Mouse (Mus musculus) E14TG2a.4 (cell line): Measurements from ENCODE around the gene Gm4491.

Experiments used
- H3K27me3 ChIP-seq: 2 replicates; pipeline ENCODE4 v1.6.1; 2014; ENCODE audit warnings: low read length, control low read depth; ENCODE audit not compliant: insufficient read depth
- H3K36me3 ChIP-seq: 2 replicates; pipeline ENCODE4 v1.6.1; 2014; ENCODE audit warnings: low read length, control low read depth; ENCODE audit not compliant: insufficient read depth
- H3K4me1 ChIP-seq: replicated peaks from 2 replicates; pipeline ENCODE4 v1.6.1; 2014; ENCODE audit warnings: low read depth, low read length, control low read depth
- H3K4me3 ChIP-seq: replicated peaks from 2 replicates; pipeline ENCODE4 v1.5.1; 2014; ENCODE audit warnings: mild to moderate bottlenecking, low read length
- H3K9me3 ChIP-seq: 2 replicates; pipeline ENCODE4 v1.6.1; 2014; ENCODE audit warnings: low read length, control low read depth
- CTCF ChIP-seq: conservative IDR thresholded peaks from 2 replicates; pipeline ENCODE4 v1.5.1; 2014; ENCODE audit warnings: low read length
- NANOG ChIP-seq: IDR thresholded peaks from 2 replicates; pipeline ENCODE4 v1.6.1; 2014; ENCODE audit warnings: borderline replicate concordance, low read length, mixed read lengths
- POU5F1 ChIP-seq: IDR thresholded peaks from 2 replicates; pipeline ENCODE4 v1.6.1; 2014; ENCODE audit warnings: low read length, borderline replicate concordance

The Gm4491 gene

GRCm38 (mm10) chr14:57115823-57116544 is at the start of gene Gm4491:
TSS of gene Gm4491 (minus strand) at chr14:57115883.
- TF ChIP-seq NANOG, result no peak
- TF ChIP-seq CTCF, result no peak
- no peak for TF ChIP-seq POU5F1

DNA sequence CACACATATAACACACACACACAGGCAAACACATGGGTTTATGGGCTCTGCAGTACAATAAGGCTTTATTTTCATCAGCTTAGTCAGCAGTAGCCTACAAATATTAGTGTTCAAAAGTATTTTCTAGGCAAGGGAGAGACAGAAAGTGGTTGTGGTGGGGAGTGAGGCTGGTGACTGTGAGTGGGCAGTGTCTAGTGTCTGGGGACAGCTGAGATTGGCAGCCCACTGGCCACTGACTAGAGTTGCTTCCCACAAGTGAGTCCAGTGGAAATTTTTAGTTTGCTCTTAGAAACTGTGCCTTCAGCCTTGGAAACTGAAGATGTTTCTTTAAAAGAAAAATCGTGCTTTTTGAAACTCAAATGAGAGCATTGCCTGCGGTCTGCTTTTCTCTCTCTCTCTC is 46.1 kb upstream of the Gm4491 start:
- TF ChIP-seq CTCF (no peak), NANOG (no peak), POU5F1 (no peak)
- Histone ChIP-seq H3K27me3 (no peaks in the 10 kb centered on the region), H3K4me3 (no peak overlapping the region), H3K36me3 (no peaks in the 10 kb centered on the region), H3K9me3 (no peaks in the 10 kb centered on the region), H3K4me1 (no peaks in the 10 kb centered on the region)

More at GRCm38 (mm10) chr14:57115823-57116544, at the start of gene Gm4491:
- peaks cover 15% of the 10 kb centered on the region for H3K27me3 ChIP-seq
- no peak within 1 kb of the TSS for H3K4me3 ChIP-seq
- peaks cover 7% of the 10 kb centered on the region; the same call in 1 of the 2 replicates for H3K4me1 ChIP-seq
- H3K36me3 ChIP-seq, result no peaks in the 10 kb centered on the region
- no peaks in the 10 kb centered on the region for H3K9me3 ChIP-seq

GRCm38 (mm10) chr14:57161201-57161600 is 45.5 kb upstream of the Gm4491 start:
- TF ChIP-seq POU5F1, result no peak
- no peak for TF ChIP-seq NANOG
- TF ChIP-seq CTCF, result no peak
- Histone ChIP-seq H3K9me3 (no peaks in the 10 kb centered on the region; the same call in 1 of the 2 replicates), H3K4me1 (no peaks in the 10 kb centered on the region), H3K27me3 (no peaks in the 10 kb centered on the region), H3K4me3 (no peak overlapping the region), H3K36me3 (no peaks in the 10 kb centered on the region)

DNA sequence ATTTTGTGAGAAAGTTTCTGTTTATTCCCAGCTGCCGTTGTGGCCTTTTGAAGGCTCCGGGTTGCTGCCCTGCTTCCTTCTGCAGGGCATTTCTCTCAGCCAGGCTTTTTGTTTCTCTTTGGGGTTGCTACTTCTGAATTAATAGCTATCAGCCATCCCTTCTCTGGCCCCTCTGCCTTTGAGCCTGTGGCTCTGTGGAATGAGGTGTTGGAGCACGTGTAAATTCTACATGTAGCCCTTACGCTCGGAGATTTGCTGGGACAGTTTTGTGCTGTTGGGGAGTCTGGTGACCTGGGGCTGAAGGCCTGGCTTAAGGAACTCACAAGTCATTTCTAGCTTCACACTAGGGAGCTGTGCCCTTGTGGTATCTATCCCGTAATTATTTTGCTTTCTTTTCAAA is 39.2 kb upstream of the Gm4491 start:
- Histone ChIP-seq H3K4me1 (peaks cover 9% of the 10 kb centered on the region), H3K27me3 (peaks cover 12% of the 10 kb centered on the region), H3K36me3 (no peaks in the 10 kb centered on the region), H3K9me3 (no peaks in the 10 kb centered on the region; the same call in 1 of the 2 replicates), H3K4me3 (no peak overlapping the region)
- TF ChIP-seq POU5F1 (no peak), NANOG (no peak), CTCF (no peak)

DNA sequence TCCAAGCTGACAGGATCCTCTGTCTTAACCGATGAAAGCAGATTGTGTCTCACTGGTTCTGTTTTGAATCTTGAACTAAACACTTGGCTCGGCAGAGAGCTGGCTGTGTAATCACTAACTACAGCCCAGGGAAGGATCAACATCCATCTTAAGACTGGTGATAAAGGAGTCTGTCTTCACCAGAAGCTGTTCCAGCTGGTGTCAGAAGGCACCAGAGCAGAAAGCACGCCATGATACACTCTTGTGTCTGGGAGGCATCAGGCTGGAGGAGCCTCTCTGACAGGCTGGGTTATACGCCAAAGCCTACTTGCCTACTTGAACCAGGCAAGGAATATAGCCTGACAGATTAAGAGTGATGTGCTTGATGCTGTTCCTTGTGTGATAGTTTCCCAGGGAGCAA is 30.1 kb upstream of the Gm4491 start:
- TF ChIP-seq NANOG, result no peak
- TF ChIP-seq CTCF, result no peak
- TF ChIP-seq POU5F1, result no peak
- Histone ChIP-seq H3K9me3 (no peaks in the 10 kb centered on the region), H3K4me3 (no peak overlapping the region), H3K27me3 (0 out of 2 replicates have a peak, but pooled peaks cover 3% of the 10 kb centered on the region), H3K4me1 (no peaks in the 10 kb centered on the region), H3K36me3 (no peaks in the 10 kb centered on the region)

GRCm38 (mm10) chr14:57135265-57135664 is 19.6 kb upstream of the Gm4491 start:
- Histone ChIP-seq H3K4me1 (peaks cover 16% of the 10 kb centered on the region), H3K27me3 (peaks cover 67% of the 10 kb centered on the region)

GRCm38 (mm10) chr14:57133161-57133661 is 17.5 kb upstream of the Gm4491 start, which contains the start of gene Gjb6:
TSS of gene Gjb6 (minus strand) at chr14:57133611.
- H3K27me3 ChIP-seq, result peaks cover 68% of the 10 kb centered on the region
- H3K9me3 ChIP-seq, result no peaks in the 10 kb centered on the region
- H3K36me3 ChIP-seq, result no peaks in the 10 kb centered on the region
- H3K4me3 ChIP-seq, result peak within 1 kb of the TSS; percentile 74
- TF ChIP-seq CTCF (no peak), NANOG (no peak), POU5F1 (no peak)
- peaks cover 16% of the 10 kb centered on the region for H3K4me1 ChIP-seq

More at GRCm38 (mm10) chr14:57135265-57135664, 19.6 kb upstream of the Gm4491 start:
- H3K9me3 ChIP-seq, result no peaks in the 10 kb centered on the region
- H3K36me3 ChIP-seq, result no peaks in the 10 kb centered on the region
- no peak for TF ChIP-seq CTCF
- TF ChIP-seq NANOG, result no peak
- no peak for TF ChIP-seq POU5F1
- no peak overlapping the region for H3K4me3 ChIP-seq

GRCm38 (mm10) chr14:57127383-57127782 is 11.7 kb upstream of the Gm4491 start:
- Histone ChIP-seq H3K9me3 (no peaks in the 10 kb centered on the region), H3K27me3 (peaks cover 24% of the 10 kb centered on the region), H3K4me1 (no peaks in the 10 kb centered on the region; the same call in 1 of the 2 replicates), H3K36me3 (no peaks in the 10 kb centered on the region), H3K4me3 (no peak overlapping the region)
- no peak for TF ChIP-seq POU5F1
- no peak for TF ChIP-seq CTCF
- TF ChIP-seq NANOG, result no peak
